Mouse (Mus musculus) spleen, adult 2 months (tissue): Measurements from ENCODE around the gene Zfand3. TPM values are rescaled to one million over a fixed set of nuclear protein-coding genes. Genes with fewer than 3 reads are reported as not detected.

Source experiments
- DNase-seq, 2 experiments: peaks; one replicate each; pipeline versions ENCODE4 v3.0.0 to v3.0.0-alpha.2; 2012 to 2021; ENCODE audit warnings: low spot score in 2 of 2, low read depth in 1 of 2
- H3K27ac ChIP-seq: fragments of 200-500 bp; 2 replicates; pipeline ENCODE4 v1.5.1; 2012; ENCODE audit warnings: low read length, inconsistent platforms; ENCODE audit not compliant: insufficient read depth
- H3K27me3 ChIP-seq: fragments of 200-500 bp; 2 replicates; pipeline ENCODE4 v1.6.1; 2012; ENCODE audit warnings: mild to moderate bottlenecking, moderate library complexity, low read length, inconsistent platforms; ENCODE audit not compliant: control insufficient read depth, insufficient read depth
- H3K36me3 ChIP-seq: fragments of 200-500 bp; 2 replicates; pipeline ENCODE4 v1.6.1; 2012; ENCODE audit warnings: mild to moderate bottlenecking, low read length, inconsistent platforms; ENCODE audit not compliant: control insufficient read depth, insufficient read depth
- H3K4me1 ChIP-seq: fragments of 200-500 bp; 2 replicates; pipeline ENCODE4 v1.6.1; 2011; ENCODE audit warnings: inconsistent platforms; ENCODE audit not compliant: control insufficient read depth, insufficient read depth, insufficient read length
- H3K4me3 ChIP-seq: fragments of 200-500 bp; 2 replicates; pipeline ENCODE4 v1.5.1; 2011; ENCODE audit warnings: mild to moderate bottlenecking, inconsistent platforms; ENCODE audit not compliant: insufficient read depth, insufficient read length; ENCODE audit errors: extremely low read depth
- CTCF ChIP-seq: fragments of 200-500 bp; IDR thresholded peaks from 2 replicates; pipeline ENCODE4 v1.5.1; 2011; ENCODE audit warnings: mild to moderate bottlenecking, inconsistent platforms; ENCODE audit not compliant: insufficient read depth, insufficient read length, insufficient replicate concordance; ENCODE audit errors: extremely low read depth
- POLR2A ChIP-seq: fragments of 200-500 bp; IDR thresholded peaks from 2 replicates; pipeline ENCODE4 v1.6.1; 2011; ENCODE audit warnings: low read depth, low read length, inconsistent platforms
- WGBS: fragments of 180-500 bp; shearing (Covaris S2); methylation state at CpG from one replicate; pipeline ENCODE4 v1.1.7; 2018; 5-methylcytosine and 5-hydroxymethylcytosine counted together
- polyA plus RNA-seq: library from polyadenylated mRNA; depleted of rRNA; stranded (reverse); fragments of >200 nt; gene quantifications from 2 replicates; pipeline ENCODE4 v1.2.3, GENCODE M21; 2012

Zfand3 gene
- polyA plus RNA-seq, 1 experiment = 50.5 TPM

- H3K4me3 ChIP-seq = no peak overlapping the region
- TF ChIP-seq CTCF = no peak
- no peaks in the 10 kb centered on the region for H3K27me3 ChIP-seq
- no peaks in the 10 kb centered on the region for H3K4me1 ChIP-seq
- no peaks in the 10 kb centered on the region; the same call in 1 of the 2 replicates for H3K36me3 ChIP-seq
- no peak overlapping the region for H3K27ac ChIP-seq
- WGBS = 81% methylated on average over 3 of the region's 3 CpGs
- DNase-seq = no peak
Observed at GRCm38 (mm10) chr17:30063849-30064248, 59.3 kb downstream of the Zfand3 start.

DNA sequence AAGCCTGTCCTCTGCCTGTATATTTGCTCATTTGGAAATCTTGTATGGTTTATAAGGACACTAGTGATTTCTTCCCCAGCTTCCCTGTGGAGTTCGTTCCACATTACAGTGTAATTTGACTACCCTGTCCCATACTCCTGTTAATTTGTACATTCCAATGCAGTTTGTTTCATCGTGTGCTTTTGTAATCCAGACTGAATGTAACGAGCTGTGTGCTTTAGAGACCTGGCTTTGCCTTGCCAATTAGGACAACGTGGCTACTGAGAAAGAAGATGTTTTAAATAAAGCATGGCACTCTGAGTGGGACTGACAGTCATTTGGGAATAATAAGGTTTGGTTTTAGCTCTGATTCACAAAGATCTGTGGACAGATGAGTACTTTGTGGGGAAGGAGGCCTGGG lies 60.2 kb downstream of the Zfand3 start:
- H3K4me3 ChIP-seq = no peak overlapping the region
- 93% methylated on average over 4 of the region's 4 CpGs for WGBS
- DNase-seq = no peak
- no peak overlapping the region for H3K27ac ChIP-seq
- H3K36me3 ChIP-seq = no peaks in the 10 kb centered on the region; the same call in 1 of the 2 replicates
- no peaks in the 10 kb centered on the region for H3K27me3 ChIP-seq
- TF ChIP-seq CTCF = no peak
- no peaks in the 10 kb centered on the region for H3K4me1 ChIP-seq

GRCm38 (mm10) chr17:30069776-30070175 lies 65.2 kb downstream of the Zfand3 start:
- Histone ChIP-seq H3K27me3 (no peaks in the 10 kb centered on the region), H3K27ac (no peak overlapping the region), H3K36me3 (no peaks in the 10 kb centered on the region; the same call in 1 of the 2 replicates), H3K4me3 (no peak overlapping the region), H3K4me1 (no peaks in the 10 kb centered on the region)
- DNase-seq = no peak
- TF ChIP-seq POLR2A (no peak), CTCF (no peak)
- WGBS = 92% methylated on average over 3 of the region's 3 CpGs

GRCm38 (mm10) chr17:30070631-30071030 lies 66.1 kb downstream of the Zfand3 start:
- peak in 1 of 2 experiments; percentile 5 for DNase-seq
- Histone ChIP-seq H3K4me3 (no peak overlapping the region), H3K27ac (no peak overlapping the region), H3K4me1 (no peaks in the 10 kb centered on the region), H3K27me3 (no peaks in the 10 kb centered on the region), H3K36me3 (no peaks in the 10 kb centered on the region; the same call in 1 of the 2 replicates)
- WGBS = 45% methylated on average over 5 of the region's 5 CpGs
- no peak for TF ChIP-seq POLR2A
- no peak for TF ChIP-seq CTCF

- Histone ChIP-seq H3K27me3 (no peaks in the 10 kb centered on the region), H3K36me3 (no peaks in the 10 kb centered on the region; the same call in 1 of the 2 replicates), H3K27ac (no peak overlapping the region), H3K4me3 (no peak overlapping the region), H3K4me1 (no peaks in the 10 kb centered on the region)
- TF ChIP-seq POLR2A (no peak), CTCF (no peak)
- no peak for DNase-seq
- WGBS = 87% methylated on average over 3 of the region's 3 CpGs
Observed at GRCm38 (mm10) chr17:30072613-30073012, 68.1 kb downstream of the Zfand3 start.

GRCm38 (mm10) chr17:30075896-30076295 lies 71.4 kb downstream of the Zfand3 start:
- H3K36me3 ChIP-seq = no peaks in the 10 kb centered on the region; the same call in 1 of the 2 replicates
- DNase-seq = no peak
- no peaks in the 10 kb centered on the region for H3K4me1 ChIP-seq
- H3K27ac ChIP-seq = no peak overlapping the region
- H3K27me3 ChIP-seq = no peaks in the 10 kb centered on the region
- H3K4me3 ChIP-seq = no peak overlapping the region
- TF ChIP-seq CTCF (no peak), POLR2A (no peak)
- 77% methylated on average over 5 of the region's 5 CpGs for WGBS

GRCm38 (mm10) chr17:30084007-30084406 lies 79.5 kb downstream of the Zfand3 start:
- no peak for DNase-seq
- no peaks in the 10 kb centered on the region for H3K27me3 ChIP-seq
- TF ChIP-seq CTCF (no peak), POLR2A (no peak)
- 82% methylated on average over 4 of the region's 4 CpGs for WGBS
- no peaks in the 10 kb centered on the region for H3K4me1 ChIP-seq
- H3K36me3 ChIP-seq = no peaks in the 10 kb centered on the region
- no peak overlapping the region for H3K27ac ChIP-seq
- no peak overlapping the region for H3K4me3 ChIP-seq

DNA sequence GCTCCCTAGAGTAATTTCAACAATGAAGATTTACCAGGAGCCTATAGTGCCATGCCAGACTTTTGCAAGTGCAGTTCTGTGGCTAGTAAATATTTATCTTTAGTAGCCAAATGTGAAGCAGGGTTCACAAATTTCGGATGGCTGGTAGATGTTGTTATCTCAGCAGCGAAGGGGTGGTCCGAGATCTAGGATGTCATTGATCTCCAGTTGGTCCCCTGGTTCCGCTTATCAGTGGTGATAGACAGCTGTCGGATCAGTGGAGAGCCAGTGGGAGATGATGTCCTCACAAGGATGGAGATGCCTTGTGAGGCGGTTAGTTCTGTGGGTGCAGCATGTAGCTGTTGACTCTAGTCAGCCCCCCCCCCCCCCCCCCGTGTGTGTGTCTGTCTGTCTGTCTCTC lies 82.2 kb downstream of the Zfand3 start:
- 88% methylated on average over 7 of the region's 7 CpGs for WGBS
- no peak for DNase-seq
- Histone ChIP-seq H3K4me3 (no peak overlapping the region), H3K36me3 (no peaks in the 10 kb centered on the region), H3K27ac (no peak overlapping the region), H3K4me1 (no peaks in the 10 kb centered on the region), H3K27me3 (no peaks in the 10 kb centered on the region)
- TF ChIP-seq POLR2A (no peak), CTCF (no peak)
